Mouse (Mus musculus) macrophage (primary cell): ENCODE data around the gene Stim2. TPM values are rescaled to one million over a fixed set of nuclear protein-coding genes. Genes with fewer than 3 reads are reported as not detected.

Source experiments
- H3K27ac ChIP-seq: fragments of 350-480 bp; formaldehyde crosslinking; 2 replicates; pipeline ENCODE4 v1.9.0; 2021
- H3K36me3 ChIP-seq: fragments of 350-480 bp; formaldehyde crosslinking; 2 replicates; pipeline ENCODE4 v1.9.0; 2021; ENCODE audit errors: inconsistent target
- H3K4me3 ChIP-seq: fragments of 350-480 bp; formaldehyde crosslinking; 2 replicates; pipeline ENCODE4 v1.9.0; 2021; ENCODE audit errors: inconsistent target
- H3K79me2 ChIP-seq: fragments of 350-480 bp; formaldehyde crosslinking; 2 replicates; pipeline ENCODE4 v1.9.0; 2021; ENCODE audit errors: inconsistent target
- WGBS: methylation state at CpG from one replicate; pipeline ENCODE4 v1.1.7; 2026; ENCODE audit warnings: inconsistent platforms; ENCODE audit not compliant: missing documents; 5-methylcytosine and 5-hydroxymethylcytosine counted together
- polyA plus RNA-seq: library from polyadenylated mRNA; stranded (reverse); fragments of 250-400 nt; gene quantifications from 3 replicates; pipeline ENCODE4 v1.2.4, GENCODE M21; 2018; ENCODE audit warnings: inconsistent platforms
- total RNA-seq, 78 experiments: library from RNA; depleted of rRNA; stranded (reverse); fragments of 250-400 nt; gene quantifications; 1 replicate in 9 of 78; 2 replicates in 24 of 78; 3 replicates in 43 of 78; 4 replicates in 2 of 78; pipeline ENCODE4 v1.2.4; 2018; ENCODE audit warnings: inconsistent platforms in 56 of 78

The Stim2 gene
- 10 to 100 TPM in 19 of 26 experiments, 1 to 10 TPM in 7; 7.3 to 43.4 (median 11.6) TPM for total RNA-seq (2018; cell fraction: chromatin; rRNA removed)
- 10 to 100 TPM; 14.3 to 39.1 (median 20.1) TPM for total RNA-seq (2018; cell fraction: cytosol; rRNA removed)
- 10 to 100 TPM; 14.2 to 48.9 (median 25.5) TPM for total RNA-seq (2018; cell fraction: nucleus; rRNA removed)
- polyA plus RNA-seq: 13.9 to 15.3 TPM (median 15.2 TPM) in 3 replicates

- WGBS: under 1% methylated on average over 70 of the region's 71 CpGs
- H3K27ac ChIP-seq: peak within 1 kb of the TSS; percentile 62
- no peaks in the 10 kb centered on the region for H3K36me3 ChIP-seq
- H3K79me2 ChIP-seq: peaks cover 41% of the 10 kb centered on the region
- H3K4me3 ChIP-seq: peak within 1 kb of the TSS; percentile 90
Measured at GRCm38 (mm10) chr5:53998146-53998742, at the start of gene Stim2. Gene Stim2, plus strand, starts transcription at chr5:53998499.

- H3K36me3 ChIP-seq: no peaks in the 10 kb centered on the region
- H3K27ac ChIP-seq: no peak overlapping the region
- H3K79me2 ChIP-seq: no peaks in the 10 kb centered on the region
- no peak overlapping the region for H3K4me3 ChIP-seq
- WGBS: 46% methylated on average over 8 of the region's 8 CpGs
Measured at GRCm38 (mm10) chr5:53948606-53949266, 49.6 kb upstream of the Stim2 start.

- no peak overlapping the region for H3K27ac ChIP-seq
- 96% methylated on average over 7 of the region's 7 CpGs for WGBS
- no peaks in the 10 kb centered on the region for H3K36me3 ChIP-seq
- H3K79me2 ChIP-seq: no peaks in the 10 kb centered on the region
- no peak overlapping the region for H3K4me3 ChIP-seq
Measured at GRCm38 (mm10) chr5:53950189-53950588, 48.1 kb upstream of the Stim2 start.

- H3K79me2 ChIP-seq: no peaks in the 10 kb centered on the region
- H3K4me3 ChIP-seq: no peak overlapping the region
- H3K36me3 ChIP-seq: no peaks in the 10 kb centered on the region
- no peak overlapping the region for H3K27ac ChIP-seq
Measured at GRCm38 (mm10) chr5:53953216-53953615, 45.1 kb upstream of the Stim2 start.

- WGBS: 100% methylated on average over 2 of the region's 2 CpGs
- H3K79me2 ChIP-seq: no peaks in the 10 kb centered on the region
- H3K4me3 ChIP-seq: no peak overlapping the region
- no peak overlapping the region for H3K27ac ChIP-seq
- H3K36me3 ChIP-seq: no peaks in the 10 kb centered on the region
Measured at GRCm38 (mm10) chr5:53953797-53954196, 44.5 kb upstream of the Stim2 start.

GRCm38 (mm10) chr5:53955966-53956365 lies 42.3 kb upstream of the Stim2 start:
- no peaks in the 10 kb centered on the region for H3K36me3 ChIP-seq
- no peaks in the 10 kb centered on the region for H3K79me2 ChIP-seq
- H3K4me3 ChIP-seq: no peak overlapping the region
- no peak overlapping the region for H3K27ac ChIP-seq
- WGBS: 93% methylated on average over 2 of the region's 2 CpGs

GRCm38 (mm10) chr5:53956396-53957314 lies 41.6 kb upstream of the Stim2 start:
- Histone ChIP-seq H3K27ac (no peak overlapping the region), H3K4me3 (no peak overlapping the region), H3K36me3 (no peaks in the 10 kb centered on the region), H3K79me2 (no peaks in the 10 kb centered on the region)
- 95% methylated on average over 19 of the region's 19 CpGs for WGBS

GRCm38 (mm10) chr5:53957348-53957747 lies 41.0 kb upstream of the Stim2 start:
- no peak overlapping the region for H3K27ac ChIP-seq
- 88% methylated on average over 6 of the region's 6 CpGs for WGBS

GRCm38 (mm10) chr5:53961229-53961628 lies 37.1 kb upstream of the Stim2 start:
- H3K36me3 ChIP-seq: no peaks in the 10 kb centered on the region
- 78% methylated on average over 5 of the region's 5 CpGs for WGBS
- H3K4me3 ChIP-seq: no peak overlapping the region
- no peak overlapping the region for H3K27ac ChIP-seq
- H3K79me2 ChIP-seq: no peaks in the 10 kb centered on the region

More at GRCm38 (mm10) chr5:53957348-53957747, 41.0 kb upstream of the Stim2 start:
- no peak overlapping the region for H3K4me3 ChIP-seq
- no peaks in the 10 kb centered on the region for H3K79me2 ChIP-seq
- no peaks in the 10 kb centered on the region for H3K36me3 ChIP-seq

- Histone ChIP-seq H3K36me3 (no peaks in the 10 kb centered on the region), H3K4me3 (no peak overlapping the region), H3K27ac (no peak overlapping the region), H3K79me2 (no peaks in the 10 kb centered on the region)
- WGBS: 52% methylated on average over 12 of the region's 12 CpGs
Measured at GRCm38 (mm10) chr5:53961830-53962515, 36.3 kb upstream of the Stim2 start.

- Histone ChIP-seq H3K27ac (no peak overlapping the region), H3K79me2 (no peaks in the 10 kb centered on the region), H3K36me3 (no peaks in the 10 kb centered on the region), H3K4me3 (no peak overlapping the region)
- WGBS: 96% methylated on average over 5 of the region's 5 CpGs
Measured at GRCm38 (mm10) chr5:53965656-53966055, 32.6 kb upstream of the Stim2 start.

- no peaks in the 10 kb centered on the region for H3K36me3 ChIP-seq
- no peaks in the 10 kb centered on the region for H3K79me2 ChIP-seq
- H3K27ac ChIP-seq: no peak overlapping the region
- H3K4me3 ChIP-seq: no peak overlapping the region
- WGBS: 100% methylated on average over 2 of the region's 2 CpGs
Measured at GRCm38 (mm10) chr5:53967560-53967959, 30.7 kb upstream of the Stim2 start.

- Histone ChIP-seq H3K27ac (no peak overlapping the region), H3K79me2 (no peaks in the 10 kb centered on the region), H3K36me3 (no peaks in the 10 kb centered on the region), H3K4me3 (no peak overlapping the region)
- 21% methylated on average over 7 of the region's 7 CpGs for WGBS
Measured at GRCm38 (mm10) chr5:53970178-53970577, 28.1 kb upstream of the Stim2 start.

- 84% methylated on average over 4 of the region's 4 CpGs for WGBS
- Histone ChIP-seq H3K36me3 (no peaks in the 10 kb centered on the region), H3K27ac (no peak overlapping the region), H3K79me2 (no peaks in the 10 kb centered on the region), H3K4me3 (no peak overlapping the region)
Measured at GRCm38 (mm10) chr5:53971201-53971600, 27.1 kb upstream of the Stim2 start.
